Mouse (Mus musculus) left cerebral cortex, postnatal 36 days (tissue): Measurements from ENCODE around the gene Dnajb7. TPM values are rescaled to one million over a fixed set of nuclear protein-coding genes. Genes with fewer than 3 reads are reported as not detected.

Source experiments
- DNase-seq, 2 experiments: peaks; one replicate each; pipeline ENCODE4 v3.0.0; 2021 to 2022; ENCODE audit warnings: low spot score in 2 of 2, mixed read lengths in 1 of 2
- intact Hi-C: fragments of 180-260 bp; cut with DNase I; formaldehyde crosslinking; loops from one replicate; pipeline ENCODE4 v1.15.1; 2025
- total RNA-seq, 2 experiments: library from RNA; stranded (reverse); gene quantifications; 2 replicates each; pipeline ENCODE4 v1.2.3; 2021

The Dnajb7 gene
- total RNA-seq, 2 experiments from 2014 or later: not detected

DNA sequence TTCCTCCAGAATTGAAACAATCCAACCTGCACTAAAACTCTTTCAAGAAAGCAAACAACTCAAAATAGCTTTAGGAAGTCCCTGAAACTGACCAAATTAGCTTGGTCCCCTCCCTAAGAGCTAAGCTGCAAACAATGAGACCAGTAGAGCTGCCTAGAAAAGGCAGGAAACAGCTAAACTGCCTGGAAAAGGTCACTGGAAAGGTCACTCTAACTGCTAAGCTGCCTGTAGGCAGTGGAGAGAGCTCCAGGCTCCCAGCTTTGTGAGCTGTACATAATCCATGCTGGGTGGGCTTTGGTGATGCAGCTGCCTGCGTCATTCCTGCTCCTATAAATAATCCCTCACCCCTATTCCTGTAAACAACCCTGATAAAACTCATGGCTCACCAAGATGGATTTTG, 37.7 kb downstream of the Dnajb7 start:
- intact Hi-C loops: no loop called here
- DNase-seq: no peak

DNA sequence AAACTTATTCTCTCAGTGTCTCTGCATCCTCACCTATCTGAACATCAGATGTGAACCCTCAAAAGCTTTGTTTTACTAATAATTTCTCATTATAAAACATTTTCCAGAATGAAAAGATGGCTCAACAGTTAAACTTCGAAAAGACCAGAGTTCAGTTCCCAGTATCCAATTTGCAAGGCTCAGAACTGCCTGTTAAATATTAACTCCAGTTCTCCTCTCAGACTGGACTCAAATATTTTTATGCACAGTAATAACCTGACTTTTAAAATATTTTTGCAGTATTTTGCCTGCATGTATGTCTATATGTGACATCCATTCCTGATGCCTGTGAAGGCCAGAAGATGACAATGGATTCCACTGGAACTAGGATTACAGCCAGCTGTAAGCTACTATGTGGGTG, 39.5 kb downstream of the Dnajb7 start:
- intact Hi-C loops: no loop called here
- no peak for DNase-seq

DNA sequence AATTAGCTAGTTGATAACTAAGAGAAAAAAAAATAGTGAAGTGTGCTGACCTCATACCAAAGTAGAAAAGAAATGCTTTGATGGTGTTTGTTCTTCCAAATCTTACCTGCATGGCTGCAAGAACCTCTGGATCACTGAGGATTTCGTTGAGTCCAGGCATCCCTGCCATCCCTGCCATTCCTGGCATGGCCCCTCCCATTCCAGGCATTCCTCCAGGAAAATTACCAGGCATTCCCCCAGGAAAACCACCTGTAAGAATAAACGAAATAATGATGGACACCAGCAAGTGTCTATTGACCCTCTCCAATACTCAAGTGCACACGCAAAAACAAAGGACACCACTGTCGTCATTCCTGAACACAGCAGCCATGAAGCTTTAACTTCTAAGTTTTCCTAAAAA, 41.9 kb downstream of the Dnajb7 start:
- intact Hi-C loops: no loop called here
- DNase-seq: no peak

DNA sequence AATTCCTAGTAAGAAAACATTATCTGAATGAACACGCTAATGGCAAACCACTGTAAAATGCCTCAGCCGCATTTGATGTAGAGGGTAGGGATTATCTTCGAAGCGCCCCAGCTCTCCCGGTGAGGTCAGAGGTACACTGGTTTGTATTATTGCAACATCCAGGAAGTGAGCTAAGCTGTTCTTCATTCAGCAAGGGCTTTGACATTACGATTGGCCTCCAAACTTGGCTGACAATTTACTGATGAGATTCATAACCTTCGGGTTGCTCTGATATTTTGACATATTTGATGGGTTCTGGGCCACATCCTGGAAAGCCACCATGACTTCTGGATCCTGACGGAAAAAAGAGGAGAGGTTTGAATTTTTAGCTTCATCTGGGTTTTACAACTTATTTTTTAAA, 42.9 kb downstream of the Dnajb7 start:
- intact Hi-C loops: no loop called here
- DNase-seq: no peak

DNA sequence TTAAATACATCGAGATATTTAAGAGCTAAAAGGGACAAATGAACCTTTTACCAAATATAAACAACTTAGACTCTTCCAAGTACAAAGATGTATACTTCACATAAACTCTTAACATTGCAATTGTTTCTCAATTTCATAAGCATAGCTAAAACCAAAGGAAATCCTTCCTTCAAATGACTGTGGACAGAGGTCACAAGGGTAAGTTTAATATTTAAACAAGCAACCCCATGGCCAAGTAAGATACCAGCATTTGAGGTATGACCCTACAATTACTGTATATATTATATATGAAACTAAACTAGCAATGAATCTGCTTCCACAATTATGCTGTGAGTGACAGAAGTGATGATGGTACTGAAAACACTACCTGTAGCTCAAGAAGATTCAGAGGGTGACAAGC, 43.8 kb downstream of the Dnajb7 start:
- intact Hi-C loops: no loop called here
- DNase-seq: no peak

DNA sequence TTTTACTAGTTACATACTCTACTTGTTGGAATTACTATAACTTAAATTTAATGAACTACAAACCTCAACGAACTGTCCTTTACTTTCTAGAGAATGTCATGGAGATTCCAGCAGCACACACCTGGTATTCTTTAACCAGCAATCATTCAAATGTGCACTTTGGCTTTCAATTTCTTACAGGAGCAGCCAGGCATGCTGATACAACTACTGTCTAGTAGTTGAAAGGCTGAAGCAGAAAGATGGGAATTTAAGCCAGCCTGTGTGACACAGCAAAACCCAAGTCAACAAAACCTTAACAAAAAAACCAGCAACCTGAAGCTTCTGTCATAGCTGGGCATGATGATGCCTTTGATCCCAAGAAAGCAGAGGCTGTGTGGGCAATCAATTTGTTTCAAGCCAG, 45.6 kb downstream of the Dnajb7 start:
- intact Hi-C loops: no loop called here
- no peak for DNase-seq

DNA sequence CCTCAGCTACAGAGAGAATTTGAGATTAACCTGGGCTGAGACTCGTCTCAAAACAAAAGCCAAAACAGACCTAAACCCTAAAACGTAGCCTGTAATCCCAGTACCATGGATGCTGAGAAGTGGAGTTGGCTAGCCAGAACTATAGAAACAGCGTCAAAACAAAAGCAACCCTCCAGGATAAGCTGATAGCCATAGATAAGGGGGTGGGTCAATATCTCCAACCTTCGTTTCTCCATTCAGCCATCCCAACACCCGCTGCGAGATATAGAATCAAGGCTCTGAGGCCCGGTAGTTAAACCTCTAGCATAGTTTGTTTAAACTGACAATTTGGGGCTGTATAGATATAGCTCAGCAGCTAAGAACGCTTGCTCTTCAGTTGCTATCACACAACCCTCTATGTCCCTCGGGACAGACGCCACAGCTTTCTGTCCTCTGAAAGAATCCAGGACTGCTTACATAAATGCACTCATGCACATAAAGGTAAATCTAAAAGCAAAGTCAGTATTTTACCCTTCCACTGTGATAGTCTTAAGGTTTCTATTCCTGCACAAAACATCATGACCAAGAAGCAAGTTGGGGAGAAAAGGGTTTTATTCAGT, 46.6 kb downstream of the Dnajb7 start:
- intact Hi-C loops: no loop called here

DNA sequence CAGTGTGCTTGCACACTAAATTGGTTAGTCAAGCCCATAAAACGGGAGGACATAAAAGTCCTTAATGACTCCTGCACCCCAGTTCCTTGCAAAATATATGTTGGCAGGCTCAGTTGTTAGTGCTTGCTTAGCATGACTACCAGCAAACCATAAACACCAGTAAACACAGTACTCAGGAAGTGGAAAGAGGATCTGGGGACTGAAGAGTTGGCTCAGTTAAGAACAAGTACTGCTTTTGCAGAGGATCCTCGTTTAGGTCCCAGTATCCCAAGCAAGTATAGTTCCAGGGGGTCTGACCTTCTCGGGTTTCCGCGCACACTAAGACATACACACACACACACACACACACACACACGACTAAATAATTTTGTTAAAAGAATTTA, 47.1 kb downstream of the Dnajb7 start:
- intact Hi-C loops: no loop called here
- no peak for DNase-seq

More for the DNA sequence above, 46.6 kb downstream of the Dnajb7 start:
- no peak for DNase-seq

DNA sequence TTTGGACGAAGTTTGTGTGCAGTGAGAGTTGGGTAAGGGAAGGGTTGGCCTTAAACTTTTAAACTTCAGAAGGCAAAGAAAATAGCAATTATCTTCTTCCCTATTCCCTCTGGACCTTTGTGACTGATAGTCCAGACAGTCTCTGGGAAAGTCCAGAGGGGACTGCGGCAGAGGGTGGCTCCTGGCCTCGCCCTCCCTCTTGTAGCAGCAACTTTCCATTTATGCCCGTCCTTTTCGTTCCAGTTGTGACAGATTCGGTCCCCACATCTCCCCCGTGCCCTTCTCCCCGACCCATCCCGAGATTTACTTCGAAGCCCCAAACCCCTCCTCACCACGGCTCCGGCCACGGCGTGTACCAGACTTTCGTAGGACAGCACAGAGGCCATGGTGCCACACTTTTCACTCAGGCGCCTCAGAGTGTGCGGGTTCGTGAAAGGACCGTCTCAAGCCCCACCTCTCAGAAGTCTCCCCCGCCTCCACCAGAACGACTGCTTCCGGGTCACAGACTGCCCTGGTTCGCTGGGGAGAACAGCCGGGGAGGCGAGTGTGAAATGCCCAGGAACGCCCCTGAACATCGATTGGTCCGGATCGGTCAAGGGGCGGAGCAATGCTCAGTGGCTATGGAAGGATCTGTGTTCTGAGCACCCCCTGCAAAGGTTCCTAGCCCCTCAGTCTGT, 47.6 kb downstream of the Dnajb7 start, which contains the start of gene Slc25a17:
Gene Slc25a17 (minus strand): TSS at position 468 of the 677 bp plus-strand sequence.
- peak; percentile 90 to 92 for DNase-seq
- intact Hi-C loops: no loop called here

DNA sequence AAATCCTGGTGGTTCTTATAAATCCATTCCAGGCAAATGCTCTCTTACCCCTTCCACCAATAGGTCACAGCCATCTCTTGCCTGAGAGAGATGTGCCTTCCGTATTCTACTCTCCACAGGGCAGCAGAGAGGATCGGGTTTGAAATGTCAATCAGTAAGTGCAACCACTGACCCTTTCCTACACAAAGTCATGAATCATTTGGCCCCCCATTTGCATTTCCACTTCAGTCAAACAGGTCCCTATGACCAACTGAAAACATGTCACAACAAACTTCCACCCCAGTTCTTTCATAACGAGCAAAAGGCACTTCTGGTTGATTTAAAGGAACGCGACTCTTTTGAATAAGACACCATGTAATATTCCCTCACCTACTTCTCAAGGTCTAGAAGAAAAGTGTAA, 48.7 kb downstream of the Dnajb7 start:
- DNase-seq: no peak
- intact Hi-C loops: no loop called here

DNA sequence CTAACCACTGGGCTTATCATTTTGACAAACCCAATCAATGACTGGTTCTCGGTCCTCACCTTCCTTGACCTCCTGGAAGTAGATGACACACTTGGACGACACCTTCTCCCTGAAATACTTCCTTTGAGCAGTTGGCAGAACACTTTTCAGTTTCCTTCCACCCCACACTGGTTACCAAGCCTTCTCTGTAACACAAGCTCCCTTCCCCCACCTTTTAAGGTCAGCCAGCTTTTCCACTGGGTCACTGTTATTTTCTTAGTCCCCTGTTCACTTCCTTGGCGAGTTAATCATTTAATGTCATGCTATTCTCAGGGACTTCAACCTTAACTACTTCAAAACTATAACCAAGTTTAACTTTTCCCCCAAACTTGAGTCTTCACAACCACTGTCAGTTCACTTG, 49.2 kb downstream of the Dnajb7 start:
- DNase-seq: no peak
- intact Hi-C loops: no loop called here

DNA sequence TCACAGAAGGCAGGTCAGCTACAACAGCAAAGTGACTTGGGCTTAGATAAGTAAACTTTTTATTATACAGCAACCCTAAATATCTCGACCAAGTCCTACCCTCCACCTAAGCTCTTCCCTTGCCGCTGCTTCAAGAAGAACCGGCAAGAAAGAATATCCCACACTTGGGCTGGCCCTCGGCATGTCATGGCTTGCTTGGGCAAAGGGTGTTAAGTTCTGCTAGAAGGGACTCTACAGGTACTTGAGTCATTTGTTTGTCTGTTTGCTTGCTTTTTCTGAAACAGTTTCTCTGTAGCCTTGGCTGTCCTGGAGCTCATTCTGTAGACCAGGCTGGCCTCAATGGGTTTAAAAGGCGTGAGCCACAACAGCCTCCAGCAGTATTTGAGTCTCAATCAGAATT, 51.2 kb downstream of the Dnajb7 start:
- DNase-seq: no peak
- intact Hi-C loops: no loop called here

Other genes with a start within 250 kb of the Dnajb7 start
- gene Mrtfa, start 217.5 kb downstream of the Dnajb7 start, total RNA-seq: 10 to 100 TPM; 56.9 to 79.7 TPM
- 10 to 100 TPM; 21.6 to 23.8 TPM for gene Mchr1, start 172.8 kb downstream of the Dnajb7 start, total RNA-seq
- gene Slc25a17, start 47.5 kb downstream of the Dnajb7 start, total RNA-seq: 10 to 100 TPM; 39.3 to 41.7 TPM
- 100 to 1,000 TPM; 159 to 162 TPM for gene St13, start 8.2 kb downstream of the Dnajb7 start, total RNA-seq
- gene Xpnpep3, start 8.2 kb downstream of the Dnajb7 start, total RNA-seq: 10 to 100 TPM; 14.2 to 14.4 TPM
- 100 to 1,000 TPM; 134 to 137 TPM for gene Rbx1, start 58.0 kb upstream of the Dnajb7 start, total RNA-seq
- 10 to 100 TPM; 68.3 to 82.0 TPM for gene Ep300, start 177.1 kb upstream of the Dnajb7 start, total RNA-seq